Mouse (Mus musculus): ENCODE measurements at regions not wholly inside any gene's neighbourhood (a gene's known extent, or its start where the extent isn't known, plus 50 kb on each side); places are given as distances from the start of the nearest gene placed in this dataset.
A peak's percentile ranks its signal among the peaks of the same experiment; 100 is the strongest.

GRCm38 (mm10) chr13:99605866-99606605 lies 89.7 kb upstream of the Map1b start:
- WGBS = 54% methylated on average over 2 of the region's 2 CpGs
- no peak overlapping the region for H3K4me3 ChIP-seq (replicated peaks)
- H3K27ac ChIP-seq = no peak overlapping the region
- peaks cover 24% of the 10 kb centered on the region for H3K4me1 ChIP-seq (replicated peaks)
- no peaks in the 10 kb centered on the region for H3K27me3 ChIP-seq
- no peak for ATAC-seq (ENCODE audit: insufficient number of reproducible peaks, insufficient read depth, low FRiP score, low TSS enrichment, low read depth)
- H3K36me3 ChIP-seq = no peaks in the 10 kb centered on the region
- no peak overlapping the region for H3K9ac ChIP-seq (replicated peaks)
- peaks cover 9% of the 10 kb centered on the region; the same call in 1 of the 2 replicates for H3K9me3 ChIP-seq
- no peak overlapping the region for H3K4me2 ChIP-seq

GRCm38 (mm10) chr13:99597891-99598290 lies 81.6 kb upstream of the Map1b start:
- H3K4me3 ChIP-seq (replicated peaks) = no peak overlapping the region
- H3K9ac ChIP-seq (replicated peaks) = no peak overlapping the region
- H3K27ac ChIP-seq = no peak overlapping the region
- no peaks in the 10 kb centered on the region for H3K36me3 ChIP-seq
- no peaks in the 10 kb centered on the region for H3K9me3 ChIP-seq
- H3K4me2 ChIP-seq = no peak overlapping the region
- WGBS = 84% methylated on average over 2 of the region's 2 CpGs
- H3K4me1 ChIP-seq (replicated peaks) = peaks cover 5% of the 10 kb centered on the region; the same call in 1 of the 2 replicates
- ATAC-seq (ENCODE audit: insufficient number of reproducible peaks, insufficient read depth, low FRiP score, low TSS enrichment, low read depth) = no peak
- H3K27me3 ChIP-seq = peaks cover 12% of the 10 kb centered on the region

- no peak overlapping the region for H3K27ac ChIP-seq
- no peak overlapping the region for H3K4me2 ChIP-seq
- H3K9me3 ChIP-seq = no peaks in the 10 kb centered on the region
- no peaks in the 10 kb centered on the region for H3K36me3 ChIP-seq
- H3K9ac ChIP-seq (replicated peaks) = no peak overlapping the region
- 47% methylated on average over 17 of the region's 17 CpGs for WGBS
- no peak for ATAC-seq (ENCODE audit: insufficient number of reproducible peaks, insufficient read depth, low FRiP score, low TSS enrichment, low read depth)
- peaks cover 13% of the 10 kb centered on the region for H3K27me3 ChIP-seq
- no peak overlapping the region for H3K4me3 ChIP-seq (replicated peaks)
- peaks cover 9% of the 10 kb centered on the region; the same call in 1 of the 2 replicates for H3K4me1 ChIP-seq (replicated peaks)
These were observed 77.8 kb upstream of the Map1b start for GRCm38 (mm10) chr13:99593846-99594813.

GRCm38 (mm10) chr13:99593243-99593635 lies 76.9 kb upstream of the Map1b start:
- Histone ChIP-seq H3K27me3 (peaks cover 13% of the 10 kb centered on the region), H3K9me3 (no peaks in the 10 kb centered on the region), H3K27ac (no peak overlapping the region), H3K4me3 (replicated peaks) (no peak overlapping the region), H3K9ac (replicated peaks) (no peak overlapping the region), H3K4me1 (replicated peaks) (peaks cover 9% of the 10 kb centered on the region; the same call in 1 of the 2 replicates), H3K36me3 (no peaks in the 10 kb centered on the region), H3K4me2 (peak overlapping the region; percentile 39)
- 53% methylated on average over 8 of the region's 8 CpGs for WGBS
- no peak for ATAC-seq (ENCODE audit: insufficient number of reproducible peaks, insufficient read depth, low FRiP score, low TSS enrichment, low read depth)

GRCm38 (mm10) chr13:99592596-99593242 lies 76.4 kb upstream of the Map1b start:
- Histone ChIP-seq H3K27me3 (peaks cover 13% of the 10 kb centered on the region), H3K4me2 (peak overlapping the region; percentile 39), H3K9me3 (no peaks in the 10 kb centered on the region), H3K9ac (replicated peaks) (no peak overlapping the region), H3K36me3 (no peaks in the 10 kb centered on the region), H3K4me1 (replicated peaks) (peaks cover 9% of the 10 kb centered on the region; the same call in 1 of the 2 replicates), H3K27ac (no peak overlapping the region), H3K4me3 (replicated peaks) (no peak overlapping the region)
- ATAC-seq (ENCODE audit: insufficient number of reproducible peaks, insufficient read depth, low FRiP score, low TSS enrichment, low read depth) = no peak
- 13% methylated on average over 15 of the region's 15 CpGs for WGBS

GRCm38 (mm10) chr13:99588646-99589045 lies 72.3 kb upstream of the Map1b start:
- Histone ChIP-seq H3K27me3 (peaks cover 8% of the 10 kb centered on the region), H3K9me3 (no peaks in the 10 kb centered on the region), H3K27ac (no peak overlapping the region), H3K9ac (replicated peaks) (no peak overlapping the region), H3K36me3 (no peaks in the 10 kb centered on the region), H3K4me3 (replicated peaks) (no peak overlapping the region), H3K4me1 (replicated peaks) (peaks cover 9% of the 10 kb centered on the region; the same call in 1 of the 2 replicates), H3K4me2 (no peak overlapping the region)
- 84% methylated on average over 8 of the region's 8 CpGs for WGBS
- no peak for ATAC-seq (ENCODE audit: insufficient number of reproducible peaks, insufficient read depth, low FRiP score, low TSS enrichment, low read depth)

GRCm38 (mm10) chr13:99583841-99584240 lies 67.5 kb upstream of the Map1b start:
- Histone ChIP-seq H3K36me3 (no peaks in the 10 kb centered on the region), H3K27ac (no peak overlapping the region), H3K4me2 (no peak overlapping the region), H3K9ac (replicated peaks) (no peak overlapping the region), H3K4me3 (replicated peaks) (no peak overlapping the region), H3K27me3 (no peaks in the 10 kb centered on the region), H3K4me1 (replicated peaks) (no peaks in the 10 kb centered on the region), H3K9me3 (0 out of 2 replicates have a peak, but pooled peaks cover 3% of the 10 kb centered on the region)
- ATAC-seq (ENCODE audit: insufficient number of reproducible peaks, insufficient read depth, low FRiP score, low TSS enrichment, low read depth) = no peak
- WGBS = 28% methylated on average over 3 of the region's 3 CpGs

GRCm38 (mm10) chr13:99580296-99580695 lies 64.0 kb upstream of the Map1b start:
- Histone ChIP-seq H3K36me3 (no peaks in the 10 kb centered on the region), H3K4me3 (replicated peaks) (no peak overlapping the region), H3K9ac (replicated peaks) (no peak overlapping the region), H3K4me2 (no peak overlapping the region), H3K27ac (no peak overlapping the region), H3K4me1 (replicated peaks) (0 out of 2 replicates have a peak, but pooled peaks cover 2% of the 10 kb centered on the region), H3K27me3 (no peaks in the 10 kb centered on the region), H3K9me3 (0 out of 2 replicates have a peak, but pooled peaks cover 3% of the 10 kb centered on the region)
- no peak for ATAC-seq (ENCODE audit: insufficient number of reproducible peaks, insufficient read depth, low FRiP score, low TSS enrichment, low read depth)
- 92% methylated on average over 5 of the region's 5 CpGs for WGBS

GRCm38 (mm10) chr13:99579596-99580175 lies 63.3 kb upstream of the Map1b start:
- Histone ChIP-seq H3K36me3 (no peaks in the 10 kb centered on the region), H3K4me2 (no peak overlapping the region), H3K9ac (replicated peaks) (no peak overlapping the region), H3K4me1 (replicated peaks) (0 out of 2 replicates have a peak, but pooled peaks cover 6% of the 10 kb centered on the region), H3K27ac (no peak overlapping the region), H3K27me3 (no peaks in the 10 kb centered on the region), H3K9me3 (0 out of 2 replicates have a peak, but pooled peaks cover 3% of the 10 kb centered on the region), H3K4me3 (replicated peaks) (no peak overlapping the region)
- no peak for ATAC-seq (ENCODE audit: insufficient number of reproducible peaks, insufficient read depth, low FRiP score, low TSS enrichment, low read depth)
- WGBS = 67% methylated on average over 8 of the region's 8 CpGs

GRCm38 (mm10) chr13:99577686-99578085 lies 61.3 kb upstream of the Map1b start:
- H3K4me2 ChIP-seq = no peak overlapping the region
- no peak overlapping the region for H3K27ac ChIP-seq
- no peak overlapping the region for H3K4me3 ChIP-seq (replicated peaks)
- no peaks in the 10 kb centered on the region for H3K9me3 ChIP-seq
- 86% methylated on average over 4 of the region's 4 CpGs for WGBS
- H3K27me3 ChIP-seq = no peaks in the 10 kb centered on the region
- H3K4me1 ChIP-seq (replicated peaks) = 0 out of 2 replicates have a peak, but pooled peaks cover 6% of the 10 kb centered on the region
- H3K9ac ChIP-seq (replicated peaks) = no peak overlapping the region
- no peak for ATAC-seq (ENCODE audit: insufficient number of reproducible peaks, insufficient read depth, low FRiP score, low TSS enrichment, low read depth)
- H3K36me3 ChIP-seq = no peaks in the 10 kb centered on the region

Measured in limb, embryonic 12.5 days (tissue).